Mouse (Mus musculus): ENCODE measurements around the gene Twnk. TPM values are rescaled to one million over a fixed set of nuclear protein-coding genes. Genes with fewer than 3 reads are reported as not detected.

Twnk gene
- polyA plus RNA-seq, 2 experiments: 4.3 to 8.0 TPM

DNA sequence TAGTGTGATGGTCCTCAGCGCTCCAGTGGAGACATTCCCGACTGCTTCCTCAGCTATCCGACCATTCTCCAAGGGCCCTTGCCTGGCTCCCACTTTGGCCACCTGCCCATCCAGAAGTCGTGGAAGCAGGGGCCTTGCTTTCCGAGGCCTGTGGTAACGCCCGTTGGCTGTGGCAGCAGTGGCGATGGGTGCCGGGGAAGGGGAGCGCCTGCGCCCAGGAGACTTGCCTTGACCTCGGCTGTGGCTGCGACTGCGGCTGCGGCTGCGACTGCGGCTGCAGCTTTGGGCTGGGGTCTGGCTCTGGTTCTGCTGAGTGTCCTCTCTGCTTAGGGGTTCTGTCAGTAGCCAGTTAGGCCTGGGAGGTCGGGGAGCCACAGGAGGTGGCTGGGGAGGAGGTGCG is 23.3 kb downstream of the Twnk start:
- WGBS (ENCODE audit: insufficient replicate concordance): 63% methylated on average over 19 of the region's 19 CpGs
- H3K27ac ChIP-seq: no peak overlapping the region
- no peaks in the 10 kb centered on the region for H3K27me3 ChIP-seq (ENCODE audit: control insufficient read depth, insufficient read depth, low read length)
- no peaks in the 10 kb centered on the region; the same call in 1 of the 2 replicates for H3K36me3 ChIP-seq (replicated peaks; ENCODE audit: control insufficient read depth, insufficient read depth, low read depth)
- peaks cover 0 to 2% of the 10 kb centered on the region in 2 experiments; a peak in 1 of 4 replicates for H3K4me1 ChIP-seq (replicated peaks; ENCODE audit: control insufficient read depth in 2 of 2, insufficient read depth in 2 of 2, low read length in 1 of 2)
- ATAC-seq (ENCODE audit: insufficient read depth): no peak
- no peak overlapping the region for H3K4me2 ChIP-seq (ENCODE audit: low read depth)
- TF ChIP-seq CTCF (IDR thresholded peaks at IDR 0.05; ENCODE audit: low read depth) (no peak), EP300 (IDR thresholded peaks at IDR 0.05; ENCODE audit: low read depth) (no peak)
- no peak for DNase-seq (ENCODE audit: low read depth in 3 of 3, low spot score in 3 of 3)
- no peak overlapping the region for H3K4me3 ChIP-seq (ENCODE audit: insufficient read depth in 1 of 2, low read depth in 2 of 2, low read length in 2 of 2)
- no peak overlapping the region for H3K9ac ChIP-seq (replicated peaks)
- H3K9me3 ChIP-seq (ENCODE audit: control insufficient read depth, low read length): no peaks in the 10 kb centered on the region

DNA sequence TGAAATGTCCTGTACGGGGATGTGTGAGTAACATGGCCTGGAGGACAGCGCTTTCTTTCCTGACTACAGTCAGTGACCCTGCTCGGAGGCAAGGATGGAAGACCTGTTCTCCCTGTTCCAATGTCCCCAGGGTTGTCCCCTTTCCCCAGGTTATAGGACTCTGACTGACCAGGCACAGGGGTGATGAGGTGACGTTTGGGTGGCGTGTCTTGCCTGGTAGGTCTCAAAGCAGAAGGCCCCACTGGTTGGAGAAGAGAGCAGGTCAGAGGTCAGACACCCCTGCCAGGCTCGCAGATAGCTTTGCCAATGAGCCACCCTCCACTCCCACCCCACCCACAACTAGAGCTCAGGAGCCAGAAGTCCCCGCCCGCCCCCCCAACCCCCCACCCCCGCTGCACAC is 24.1 kb downstream of the Twnk start:
- no peaks in the 10 kb centered on the region for H3K27me3 ChIP-seq (ENCODE audit: control insufficient read depth, insufficient read depth, low read length)
- TF ChIP-seq EP300 (IDR thresholded peaks at IDR 0.05; ENCODE audit: low read depth): no peak
- no peak for TF ChIP-seq CTCF (IDR thresholded peaks at IDR 0.05; ENCODE audit: low read depth)
- H3K27ac ChIP-seq: no peak overlapping the region
- H3K9me3 ChIP-seq (ENCODE audit: control insufficient read depth, low read length): no peaks in the 10 kb centered on the region
- no peaks in the 10 kb centered on the region; the same call in 1 of the 2 replicates for H3K36me3 ChIP-seq (replicated peaks; ENCODE audit: control insufficient read depth, insufficient read depth, low read depth)
- no peak for DNase-seq (ENCODE audit: low read depth in 3 of 3, low spot score in 3 of 3)
- peaks cover 0 to 2% of the 10 kb centered on the region in 2 experiments; a peak in 1 of 4 replicates for H3K4me1 ChIP-seq (replicated peaks; ENCODE audit: control insufficient read depth in 2 of 2, insufficient read depth in 2 of 2, low read length in 1 of 2)
- 50% methylated on average over 9 of the region's 9 CpGs for WGBS (ENCODE audit: insufficient replicate concordance)
- no peak for ATAC-seq (ENCODE audit: insufficient read depth)
- H3K9ac ChIP-seq (replicated peaks): no peak overlapping the region
- no peak overlapping the region for H3K4me3 ChIP-seq (ENCODE audit: insufficient read depth in 1 of 2, low read depth in 2 of 2, low read length in 2 of 2)
- no peak overlapping the region for H3K4me2 ChIP-seq (ENCODE audit: low read depth)

DNA sequence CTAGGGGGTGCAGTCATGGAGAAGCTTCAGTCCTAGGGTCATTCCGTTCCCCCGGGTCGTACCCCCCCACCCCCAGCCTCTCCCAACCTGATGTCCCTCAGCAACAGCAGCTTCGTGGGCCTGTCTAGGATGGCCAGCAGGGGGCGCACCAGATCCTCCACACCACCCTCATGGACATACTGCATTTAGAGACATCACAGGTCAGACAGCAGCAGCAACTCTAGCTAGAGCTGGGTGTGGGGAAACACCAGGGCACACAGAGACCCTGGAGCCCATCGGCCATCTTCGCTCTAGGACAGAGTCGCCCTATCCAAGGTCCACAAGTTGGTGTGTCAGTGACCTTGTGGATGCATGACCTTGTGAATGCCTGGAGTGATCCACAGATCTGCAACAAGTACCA is 24.6 kb downstream of the Twnk start:
- peaks cover 0 to 2% of the 10 kb centered on the region in 2 experiments; a peak in 1 of 4 replicates for H3K4me1 ChIP-seq (replicated peaks; ENCODE audit: control insufficient read depth in 2 of 2, insufficient read depth in 2 of 2, low read length in 1 of 2)
- no peaks in the 10 kb centered on the region for H3K9me3 ChIP-seq (ENCODE audit: control insufficient read depth, low read length)
- DNase-seq (ENCODE audit: low read depth in 3 of 3, low spot score in 3 of 3) (no peak), ATAC-seq (ENCODE audit: insufficient read depth) (0 out of 2 replicates have a peak, but pooled peaks have one; percentile 8)
- H3K4me2 ChIP-seq (ENCODE audit: low read depth): no peak overlapping the region
- 17% methylated on average over 8 of the region's 8 CpGs for WGBS (ENCODE audit: insufficient replicate concordance)
- no peak overlapping the region for H3K27ac ChIP-seq
- TF ChIP-seq EP300 (IDR thresholded peaks at IDR 0.05; ENCODE audit: low read depth) (no peak), CTCF (IDR thresholded peaks at IDR 0.05; ENCODE audit: low read depth) (peak; percentile 96)
- no peak overlapping the region for H3K9ac ChIP-seq (replicated peaks)
- no peak overlapping the region for H3K4me3 ChIP-seq (ENCODE audit: insufficient read depth in 1 of 2, low read depth in 2 of 2, low read length in 2 of 2)
- H3K36me3 ChIP-seq (replicated peaks; ENCODE audit: control insufficient read depth, insufficient read depth, low read depth): no peaks in the 10 kb centered on the region; the same call in 1 of the 2 replicates
- no peaks in the 10 kb centered on the region for H3K27me3 ChIP-seq (ENCODE audit: control insufficient read depth, insufficient read depth, low read length)

DNA sequence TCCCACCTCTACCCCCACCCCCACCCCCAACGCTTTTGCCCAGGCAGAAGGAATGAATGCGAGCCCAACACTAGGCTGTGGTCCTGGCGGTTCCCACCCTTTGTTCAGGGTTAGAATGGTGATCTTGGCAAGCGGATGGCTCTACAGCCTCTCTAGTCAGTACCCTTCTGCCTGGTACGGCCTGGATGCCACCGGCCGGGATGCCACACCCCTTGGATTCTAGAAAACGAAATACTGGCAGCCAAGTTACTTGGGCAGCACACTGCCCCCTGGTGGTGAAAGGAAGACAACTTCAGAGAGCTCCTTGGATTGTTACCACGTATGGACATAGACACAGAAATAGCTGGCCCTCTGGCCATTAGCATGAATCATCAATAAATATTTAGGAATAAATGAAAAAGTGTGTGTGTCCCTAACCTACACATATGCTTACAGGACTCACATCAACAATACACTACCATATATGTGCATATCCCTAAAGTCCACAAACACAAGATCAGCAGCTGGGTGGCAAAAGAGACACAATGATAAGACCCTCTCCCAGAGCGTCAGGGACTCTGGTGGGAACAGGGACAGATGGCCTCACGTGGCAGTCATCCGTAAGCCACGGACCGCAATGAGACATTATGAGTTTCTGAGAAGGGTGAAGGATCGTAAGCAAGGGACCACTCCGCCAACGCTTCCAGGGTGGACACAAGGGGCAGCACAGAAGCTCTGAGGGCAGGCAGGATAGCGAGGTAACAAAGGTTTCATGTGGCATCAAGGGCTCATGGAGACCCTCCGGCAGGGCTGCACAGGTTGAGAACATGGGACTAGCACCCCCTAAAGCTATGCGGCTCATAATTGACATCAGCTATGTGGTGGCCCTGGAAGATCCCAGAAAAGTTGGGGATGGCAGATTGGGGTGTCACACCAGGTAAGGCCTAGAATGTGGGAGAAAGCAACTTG is 25.6 kb downstream of the Twnk start:
- H3K9me3 ChIP-seq (ENCODE audit: control insufficient read depth, low read length): no peaks in the 10 kb centered on the region
- H3K4me2 ChIP-seq (ENCODE audit: low read depth): peak overlapping the region; percentile 56
- no peak overlapping the region for H3K4me3 ChIP-seq (ENCODE audit: insufficient read depth in 1 of 2, low read depth in 2 of 2, low read length in 2 of 2)
- no peaks in the 10 kb centered on the region; the same call in 1 of the 2 replicates for H3K36me3 ChIP-seq (replicated peaks; ENCODE audit: control insufficient read depth, insufficient read depth, low read depth)
- H3K9ac ChIP-seq (replicated peaks): no peak overlapping the region
- no peak for ATAC-seq (ENCODE audit: insufficient read depth)
- H3K4me1 ChIP-seq (replicated peaks; ENCODE audit: control insufficient read depth in 2 of 2, insufficient read depth in 2 of 2, low read length in 1 of 2): peaks cover 0 to 2% of the 10 kb centered on the region in 2 experiments; a peak in 1 of 4 replicates
- peak; percentile 92 for TF ChIP-seq CTCF (IDR thresholded peaks at IDR 0.05; ENCODE audit: low read depth)
- no peak for TF ChIP-seq EP300 (IDR thresholded peaks at IDR 0.05; ENCODE audit: low read depth)
- no peak overlapping the region for H3K27ac ChIP-seq
- peak in 2 of 3 experiments; percentile 62 to 76 for DNase-seq (ENCODE audit: low read depth in 3 of 3, low spot score in 3 of 3)
- 37% methylated on average over 20 of the region's 20 CpGs for WGBS (ENCODE audit: insufficient replicate concordance)
- no peaks in the 10 kb centered on the region for H3K27me3 ChIP-seq (ENCODE audit: control insufficient read depth, insufficient read depth, low read length)

DNA sequence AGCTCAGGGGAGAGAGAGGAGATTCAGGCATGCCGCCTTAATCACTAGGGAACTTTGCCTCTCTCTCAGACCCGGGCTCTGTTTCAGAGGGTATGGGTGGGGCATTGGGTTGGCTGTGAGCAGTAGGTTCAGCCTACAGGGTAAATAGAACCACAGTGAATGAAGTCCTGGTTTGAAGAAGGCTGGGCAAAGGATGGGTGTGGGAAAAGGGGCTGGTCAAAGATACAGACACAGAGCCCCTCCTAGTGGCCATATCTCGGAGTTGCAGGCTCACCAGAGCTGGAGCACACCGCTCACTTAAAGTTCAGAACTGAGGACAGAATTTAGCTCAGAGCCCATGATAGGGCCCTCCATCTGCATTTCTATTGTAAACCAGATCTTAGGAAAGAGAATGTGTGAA is 26.3 kb downstream of the Twnk start:
- no peak overlapping the region for H3K27ac ChIP-seq
- no peaks in the 10 kb centered on the region for H3K9me3 ChIP-seq (ENCODE audit: control insufficient read depth, low read length)
- no peak overlapping the region for H3K4me2 ChIP-seq (ENCODE audit: low read depth)
- H3K4me3 ChIP-seq (ENCODE audit: insufficient read depth in 1 of 2, low read depth in 2 of 2, low read length in 2 of 2): no peak overlapping the region
- WGBS (ENCODE audit: insufficient replicate concordance): 22% methylated on average over 4 of the region's 4 CpGs
- peaks cover 0 to 2% of the 10 kb centered on the region in 2 experiments; a peak in 1 of 4 replicates for H3K4me1 ChIP-seq (replicated peaks; ENCODE audit: control insufficient read depth in 2 of 2, insufficient read depth in 2 of 2, low read length in 1 of 2)
- ATAC-seq (ENCODE audit: insufficient read depth) (peak; percentile 22; the same call in 1 of the 2 replicates), DNase-seq (ENCODE audit: low read depth in 3 of 3, low spot score in 3 of 3) (no peak)
- TF ChIP-seq EP300 (IDR thresholded peaks at IDR 0.05; ENCODE audit: low read depth) (no peak), CTCF (IDR thresholded peaks at IDR 0.05; ENCODE audit: low read depth) (peak; percentile 87)
- H3K27me3 ChIP-seq (ENCODE audit: control insufficient read depth, insufficient read depth, low read length): no peaks in the 10 kb centered on the region
- no peak overlapping the region for H3K9ac ChIP-seq (replicated peaks)
- no peaks in the 10 kb centered on the region for H3K36me3 ChIP-seq (replicated peaks; ENCODE audit: control insufficient read depth, insufficient read depth, low read depth)

Data from liver, embryonic 14.5 days (tissue).